Mouse (Mus musculus): Measurements from ENCODE around the gene Mfsd9.
"Not testable (repeated sequence)": the region's sequence is repeated elsewhere in the genome, so short reads cannot be mapped to it uniquely, and the experiment has no call there.

Gene Mfsd9

GRCm38 (mm10) chr1:40776763-40777162 is 13.7 kb downstream of the Mfsd9 start:
- DNase-seq: peak; percentile 65

- DNase-seq: peak; percentile 81
Measured at GRCm38 (mm10) chr1:40776102-40776501, 14.4 kb downstream of the Mfsd9 start.

GRCm38 (mm10) chr1:40774040-40774439 is 16.4 kb downstream of the Mfsd9 start:
- DNase-seq: no peak

- DNase-seq: no peak
Measured at GRCm38 (mm10) chr1:40773234-40773633, 17.3 kb downstream of the Mfsd9 start.

GRCm38 (mm10) chr1:40771196-40771970 is 19.1 kb downstream of the Mfsd9 start:
- DNase-seq: no peak

GRCm38 (mm10) chr1:40769331-40769894 is 21.1 kb downstream of the Mfsd9 start:
- DNase-seq: peak; percentile 90

- DNase-seq: peak; percentile 77
Measured at GRCm38 (mm10) chr1:40768606-40769005, 21.9 kb downstream of the Mfsd9 start.

- DNase-seq: no peak
Measured at GRCm38 (mm10) chr1:40767588-40767987, 22.9 kb downstream of the Mfsd9 start.

GRCm38 (mm10) chr1:40765521-40765920 is 25.0 kb downstream of the Mfsd9 start:
- DNase-seq: no peak

- DNase-seq: no peak
Measured at GRCm38 (mm10) chr1:40764701-40765275, 25.7 kb downstream of the Mfsd9 start.

GRCm38 (mm10) chr1:40764042-40764441 is 26.4 kb downstream of the Mfsd9 start:
- no peak for DNase-seq

- DNase-seq: peak; percentile 78
Measured at GRCm38 (mm10) chr1:40759751-40760445, 30.6 kb downstream of the Mfsd9 start.

GRCm38 (mm10) chr1:40746089-40746488 is 44.4 kb downstream of the Mfsd9 start:
- DNase-seq: no peak

GRCm38 (mm10) chr1:40740739-40741138 is 49.7 kb downstream of the Mfsd9 start:
- no peak for DNase-seq

- DNase-seq: not testable (repeated sequence)
Measured at GRCm38 (mm10) chr1:40738246-40738645, 52.2 kb downstream of the Mfsd9 start.

- no peak for DNase-seq
Measured at GRCm38 (mm10) chr1:40737671-40738070, 52.8 kb downstream of the Mfsd9 start.

GRCm38 (mm10) chr1:40728636-40729035 is 61.9 kb downstream of the Mfsd9 start:
- DNase-seq: peak; percentile 60

GRCm38 (mm10) chr1:40727404-40727803 is 63.1 kb downstream of the Mfsd9 start:
- no peak for DNase-seq

GRCm38 (mm10) chr1:40726051-40726450 is 64.4 kb downstream of the Mfsd9 start:
- no peak for DNase-seq
